Mouse (Mus musculus): ENCODE measurements at regions not wholly inside any gene's neighbourhood (a gene's known extent, or its start where the extent isn't known, plus 50 kb on each side); places are given as distances from the start of the nearest gene placed in this dataset.

- no peak for TF ChIP-seq MAX (IDR thresholded peaks at IDR 0.05; ENCODE audit: low read length)
- TF ChIP-seq MYB (IDR thresholded peaks at IDR 0.05; ENCODE audit: low read depth, low read length) = no peak
- no peak for TF ChIP-seq RAD21 (IDR thresholded peaks at IDR 0.05; ENCODE audit: low read depth, low read length)
- TF ChIP-seq RCOR1 (IDR thresholded peaks at IDR 0.05; ENCODE audit: low read depth, low read length) = no peak
Observed at GRCm38 (mm10) chr1:42228098-42228497, 467.5 kb upstream of the Pou3f3 start (continued).

DNA sequence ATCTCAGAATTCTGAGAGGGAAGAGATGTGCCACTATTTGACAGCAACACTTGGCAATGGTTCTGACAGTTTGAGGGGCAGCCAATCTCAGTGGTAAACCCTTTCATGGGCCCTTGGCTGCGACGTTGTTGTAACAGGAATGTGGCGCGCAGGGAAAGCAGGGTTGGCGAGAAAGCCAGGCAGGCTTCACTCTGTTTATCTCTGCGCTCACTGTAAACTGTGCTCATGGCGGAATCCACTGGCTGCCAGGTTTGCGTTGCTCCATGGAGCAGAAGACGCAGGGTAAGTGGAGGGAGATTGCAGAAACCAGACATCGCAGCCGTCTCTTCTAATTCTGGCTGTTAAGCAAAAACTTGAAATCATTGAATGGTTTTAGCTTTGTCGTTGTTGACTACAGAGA, 465.9 kb upstream of the Pou3f3 start:
- TF ChIP-seq BHLHE40 (IDR thresholded peaks at IDR 0.05; ENCODE audit: borderline replicate concordance, low read depth, low read length) = no peak
- TF ChIP-seq RCOR1 (IDR thresholded peaks at IDR 0.05; ENCODE audit: low read depth, low read length) = no peak
- Histone ChIP-seq H3K9me3 (replicated peaks; ENCODE audit: insufficient read depth, low read length) (no peaks in the 10 kb centered on the region), H3K36me3 (ENCODE audit: control insufficient read depth in 1 of 2, insufficient read depth in 2 of 2, low read length in 2 of 2) (no peaks in the 10 kb centered on the region), H3K27ac (ENCODE audit: control insufficient read depth, low read depth, low read length) (no peak overlapping the region), H3K79me2 (ENCODE audit: control insufficient read depth, insufficient read depth, low read length, poor library complexity) (no peaks in the 10 kb centered on the region), H3K4me1 (ENCODE audit: control insufficient read depth in 1 of 2, insufficient read depth in 2 of 2, low read length in 2 of 2) (no peaks in the 10 kb centered on the region), H3K9ac (ENCODE audit: control insufficient read depth, low read depth, low read length, poor library complexity, severe bottlenecking) (no peak overlapping the region), H3K27me3 (ENCODE audit: control insufficient read depth in 1 of 2, insufficient read depth in 2 of 2, low read length in 2 of 2) (no peaks in the 10 kb centered on the region), H3K4me3 (ENCODE audit: control insufficient read depth in 1 of 2, insufficient read depth in 1 of 2, low read depth in 2 of 2, low read length in 2 of 2) (no peak overlapping the region)
- DNase-seq (ENCODE audit: low read depth, low spot score) = no peak

GRCm38 (mm10) chr1:42230469-42231040, 465.0 kb upstream of the Pou3f3 start:
- no peaks in the 10 kb centered on the region for H3K27me3 ChIP-seq (ENCODE audit: control insufficient read depth in 1 of 2, insufficient read depth in 2 of 2, low read length in 2 of 2)
- no peaks in the 10 kb centered on the region for H3K9me3 ChIP-seq (replicated peaks; ENCODE audit: insufficient read depth, low read length)
- no peaks in the 10 kb centered on the region for H3K79me2 ChIP-seq (ENCODE audit: control insufficient read depth, insufficient read depth, low read length, poor library complexity)
- H3K4me3 ChIP-seq (ENCODE audit: control insufficient read depth in 1 of 2, insufficient read depth in 1 of 2, low read depth in 2 of 2, low read length in 2 of 2) = no peak overlapping the region
- no peaks in the 10 kb centered on the region for H3K4me1 ChIP-seq (ENCODE audit: control insufficient read depth in 1 of 2, insufficient read depth in 2 of 2, low read length in 2 of 2)
- DNase-seq (ENCODE audit: low read depth, low spot score) = no peak
- H3K27ac ChIP-seq (ENCODE audit: control insufficient read depth, low read depth, low read length) = no peak overlapping the region
- H3K9ac ChIP-seq (ENCODE audit: control insufficient read depth, low read depth, low read length, poor library complexity, severe bottlenecking) = no peak overlapping the region
- no peaks in the 10 kb centered on the region for H3K36me3 ChIP-seq (ENCODE audit: control insufficient read depth in 1 of 2, insufficient read depth in 2 of 2, low read length in 2 of 2)
- TF ChIP-seq ZMIZ1 (IDR thresholded peaks at IDR 0.05; ENCODE audit: low read depth, low read length) = no peak
- TF ChIP-seq ELF1 (IDR thresholded peaks at IDR 0.05; ENCODE audit: low read depth, low read length) = no peak
- TF ChIP-seq TAL1 (IDR thresholded peaks at IDR 0.05; ENCODE audit: low read length) = no peak
- TF ChIP-seq POLR2A (IDR thresholded peaks at IDR 0.05; ENCODE audit: control insufficient read depth in 1 of 2, insufficient read depth in 1 of 2, low read depth in 1 of 2, low read length in 2 of 2, poor library complexity in 1 of 2) = no peak
- TF ChIP-seq MYC (IDR thresholded peaks at IDR 0.05; ENCODE audit: low read depth, low read length) = no peak
- no peak for TF ChIP-seq MYB (IDR thresholded peaks at IDR 0.05; ENCODE audit: low read depth, low read length)
- no peak for TF ChIP-seq GATA1 (IDR thresholded peaks at IDR 0.05; ENCODE audit: low read depth, low read length)
- no peak for TF ChIP-seq MAX (IDR thresholded peaks at IDR 0.05; ENCODE audit: low read length)
- TF ChIP-seq POLR2AphosphoS5 (IDR thresholded peaks at IDR 0.05; ENCODE audit: borderline replicate concordance, low read depth, low read length) = no peak
- TF ChIP-seq CHD2 (IDR thresholded peaks at IDR 0.05; ENCODE audit: low read length) = no peak
- TF ChIP-seq POLR2AphosphoS2 (IDR thresholded peaks at IDR 0.05; ENCODE audit: low read length) = no peak
- no peak for TF ChIP-seq GABPA (IDR thresholded peaks at IDR 0.05; ENCODE audit: low read depth, low read length)
- TF ChIP-seq ZKSCAN1 (IDR thresholded peaks at IDR 0.05; ENCODE audit: low read depth, low read length) = no peak
- no peak for TF ChIP-seq HCFC1 (IDR thresholded peaks at IDR 0.05; ENCODE audit: low read depth, low read length)
- TF ChIP-seq MXI1 (IDR thresholded peaks at IDR 0.05; ENCODE audit: low read depth, low read length) = no peak
- TF ChIP-seq MAZ (IDR thresholded peaks at IDR 0.05; ENCODE audit: low read depth, low read length) = no peak
- TF ChIP-seq SIN3A (IDR thresholded peaks at IDR 0.05; ENCODE audit: low read length) = no peak
- TF ChIP-seq TCF12 (IDR thresholded peaks at IDR 0.05; ENCODE audit: low read depth, low read length) = no peak
- TF ChIP-seq RAD21 (IDR thresholded peaks at IDR 0.05; ENCODE audit: low read depth, low read length) = no peak

Measured in MEL (cell line).